Mouse (Mus musculus): ENCODE measurements around the gene Dglucy. TPM values are rescaled to one million over a fixed set of nuclear protein-coding genes. Genes with fewer than 3 reads are reported as not detected.
A peak's percentile ranks its signal among the peaks of the same experiment; 100 is the strongest.

Dglucy gene
- polyA plus RNA-seq, 1 experiment, result 0.48 TPM

DNA sequence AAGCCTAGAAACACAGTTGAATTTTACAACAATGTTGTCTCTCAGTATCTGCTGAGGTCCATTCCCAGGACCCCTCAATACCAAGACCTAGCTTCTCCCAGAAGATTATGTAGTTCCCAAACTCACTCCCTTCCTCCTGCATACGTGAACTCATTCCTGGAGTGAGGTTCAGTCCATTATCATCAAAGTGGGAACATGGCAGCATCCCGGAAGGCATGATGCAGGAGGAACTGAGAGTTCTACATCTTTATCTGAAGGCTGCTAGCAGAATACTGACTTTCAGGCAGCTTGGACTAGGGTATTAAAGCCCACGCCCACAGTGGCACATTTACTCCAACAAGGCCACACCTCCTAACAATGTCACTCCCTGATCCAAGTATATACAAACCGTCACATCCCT lies 64.3 kb downstream of the Dglucy start:
- Histone ChIP-seq H3K27me3 (ENCODE audit: control insufficient read depth, insufficient read depth, low read length, poor library complexity, severe bottlenecking) (no peaks in the 10 kb centered on the region), H3K36me3 (ENCODE audit: control insufficient read depth, insufficient read depth, low read length, poor library complexity, severe bottlenecking) (no peaks in the 10 kb centered on the region), H3K9me3 (replicated peaks; ENCODE audit: control insufficient read depth, insufficient read depth, low read length, poor library complexity, severe bottlenecking) (no peaks in the 10 kb centered on the region), H3K4me3 (ENCODE audit: low read depth, low read length) (no peak overlapping the region), H3K9ac (ENCODE audit: low read depth, poor library complexity, severe bottlenecking) (no peak overlapping the region), H3K4me1 (ENCODE audit: control insufficient read depth, insufficient read depth, low read length) (no peaks in the 10 kb centered on the region), H3K27ac (ENCODE audit: insufficient read depth, low read length) (no peak overlapping the region)
- TF ChIP-seq CTCF (IDR thresholded peaks at IDR 0.05; ENCODE audit: low read depth, low read length), result no peak
- TF ChIP-seq EP300 (IDR thresholded peaks at IDR 0.05; ENCODE audit: insufficient read depth, low read depth, low read length), result no peak
- no peak for TF ChIP-seq POLR2A (IDR thresholded peaks at IDR 0.05; ENCODE audit: insufficient read depth, low read length)

- H3K9me3 ChIP-seq (replicated peaks; ENCODE audit: control insufficient read depth, insufficient read depth, low read length, poor library complexity, severe bottlenecking), result no peaks in the 10 kb centered on the region
- H3K9ac ChIP-seq (ENCODE audit: low read depth, poor library complexity, severe bottlenecking), result no peak overlapping the region
- no peaks in the 10 kb centered on the region for H3K36me3 ChIP-seq (ENCODE audit: control insufficient read depth, insufficient read depth, low read length, poor library complexity, severe bottlenecking)
- H3K27me3 ChIP-seq (ENCODE audit: control insufficient read depth, insufficient read depth, low read length, poor library complexity, severe bottlenecking), result no peaks in the 10 kb centered on the region
- H3K4me3 ChIP-seq (ENCODE audit: low read depth, low read length), result no peak overlapping the region
- TF ChIP-seq POLR2A (IDR thresholded peaks at IDR 0.05; ENCODE audit: insufficient read depth, low read length) (no peak), EP300 (IDR thresholded peaks at IDR 0.05; ENCODE audit: insufficient read depth, low read depth, low read length) (no peak), CTCF (IDR thresholded peaks at IDR 0.05; ENCODE audit: low read depth, low read length) (no peak)
- H3K27ac ChIP-seq (ENCODE audit: insufficient read depth, low read length), result no peak overlapping the region
- H3K4me1 ChIP-seq (ENCODE audit: control insufficient read depth, insufficient read depth, low read length), result no peaks in the 10 kb centered on the region
These were observed 65.7 kb downstream of the Dglucy start for GRCm38 (mm10) chr12:100844546-100844945.

- TF ChIP-seq CTCF (IDR thresholded peaks at IDR 0.05; ENCODE audit: low read depth, low read length) (peak; percentile 1), POLR2A (IDR thresholded peaks at IDR 0.05; ENCODE audit: insufficient read depth, low read length) (no peak)
- Histone ChIP-seq H3K36me3 (ENCODE audit: control insufficient read depth, insufficient read depth, low read length, poor library complexity, severe bottlenecking) (no peaks in the 10 kb centered on the region), H3K9ac (ENCODE audit: low read depth, poor library complexity, severe bottlenecking) (no peak overlapping the region), H3K27me3 (ENCODE audit: control insufficient read depth, insufficient read depth, low read length, poor library complexity, severe bottlenecking) (no peaks in the 10 kb centered on the region), H3K4me1 (ENCODE audit: control insufficient read depth, insufficient read depth, low read length) (no peaks in the 10 kb centered on the region), H3K9me3 (replicated peaks; ENCODE audit: control insufficient read depth, insufficient read depth, low read length, poor library complexity, severe bottlenecking) (no peaks in the 10 kb centered on the region), H3K27ac (ENCODE audit: insufficient read depth, low read length) (no peak overlapping the region), H3K4me3 (ENCODE audit: low read depth, low read length) (no peak overlapping the region)
These were observed 67.0 kb downstream of the Dglucy start for GRCm38 (mm10) chr12:100845829-100846228.

- no peak overlapping the region for H3K4me3 ChIP-seq (ENCODE audit: low read depth, low read length)
- H3K9ac ChIP-seq (ENCODE audit: low read depth, poor library complexity, severe bottlenecking), result no peak overlapping the region
- H3K4me1 ChIP-seq (ENCODE audit: control insufficient read depth, insufficient read depth, low read length), result no peaks in the 10 kb centered on the region
- H3K27ac ChIP-seq (ENCODE audit: insufficient read depth, low read length), result no peak overlapping the region
- no peaks in the 10 kb centered on the region for H3K27me3 ChIP-seq (ENCODE audit: control insufficient read depth, insufficient read depth, low read length, poor library complexity, severe bottlenecking)
- no peaks in the 10 kb centered on the region for H3K9me3 ChIP-seq (replicated peaks; ENCODE audit: control insufficient read depth, insufficient read depth, low read length, poor library complexity, severe bottlenecking)
- TF ChIP-seq POLR2A (IDR thresholded peaks at IDR 0.05; ENCODE audit: insufficient read depth, low read length), result no peak
- no peak for TF ChIP-seq EP300 (IDR thresholded peaks at IDR 0.05; ENCODE audit: insufficient read depth, low read depth, low read length)
- no peaks in the 10 kb centered on the region for H3K36me3 ChIP-seq (ENCODE audit: control insufficient read depth, insufficient read depth, low read length, poor library complexity, severe bottlenecking)
These were observed 67.7 kb downstream of the Dglucy start for GRCm38 (mm10) chr12:100846566-100846965.

DNA sequence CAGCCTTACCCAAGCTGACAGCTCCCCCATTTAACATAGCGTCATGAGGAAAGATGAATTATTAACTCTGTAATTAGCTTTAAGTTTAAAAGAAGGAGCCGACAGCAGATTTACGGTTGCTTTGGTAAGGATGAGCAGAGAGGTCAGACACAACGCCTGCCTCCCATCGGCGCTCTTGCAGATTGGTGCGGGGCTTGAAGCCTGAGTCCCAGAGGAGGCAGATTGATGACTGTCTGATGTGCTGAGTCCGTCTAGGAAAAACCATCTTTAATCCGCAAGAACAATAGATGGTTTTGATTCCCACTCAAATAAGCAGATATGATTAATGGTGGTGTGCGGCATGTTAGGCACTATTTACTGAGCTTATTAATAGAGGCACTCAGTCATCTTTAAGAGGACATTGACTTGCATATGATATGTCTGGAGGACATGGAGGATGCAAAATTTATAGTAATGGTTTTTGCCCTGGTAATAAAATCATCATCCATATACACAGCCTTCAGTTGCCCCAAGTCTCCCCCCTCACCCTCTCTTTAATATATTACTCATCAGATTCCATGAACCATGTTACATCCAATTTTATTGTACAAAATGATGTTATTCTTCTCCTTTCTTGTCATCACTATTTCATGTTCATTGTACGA lies 68.7 kb downstream of the Dglucy start:
- no peak overlapping the region for H3K4me3 ChIP-seq (ENCODE audit: low read depth, low read length)
- H3K36me3 ChIP-seq (ENCODE audit: control insufficient read depth, insufficient read depth, low read length, poor library complexity, severe bottlenecking), result no peaks in the 10 kb centered on the region
- H3K27ac ChIP-seq (ENCODE audit: insufficient read depth, low read length), result no peak overlapping the region
- no peaks in the 10 kb centered on the region for H3K9me3 ChIP-seq (replicated peaks; ENCODE audit: control insufficient read depth, insufficient read depth, low read length, poor library complexity, severe bottlenecking)
- H3K9ac ChIP-seq (ENCODE audit: low read depth, poor library complexity, severe bottlenecking), result no peak overlapping the region
- no peaks in the 10 kb centered on the region for H3K27me3 ChIP-seq (ENCODE audit: control insufficient read depth, insufficient read depth, low read length, poor library complexity, severe bottlenecking)
- no peaks in the 10 kb centered on the region for H3K4me1 ChIP-seq (ENCODE audit: control insufficient read depth, insufficient read depth, low read length)
- TF ChIP-seq EP300 (IDR thresholded peaks at IDR 0.05; ENCODE audit: insufficient read depth, low read depth, low read length) (no peak), POLR2A (IDR thresholded peaks at IDR 0.05; ENCODE audit: insufficient read depth, low read length) (no peak), CTCF (IDR thresholded peaks at IDR 0.05; ENCODE audit: low read depth, low read length) (no peak)

GRCm38 (mm10) chr12:100849421-100850138 lies 70.7 kb downstream of the Dglucy start:
- H3K27ac ChIP-seq (ENCODE audit: insufficient read depth, low read length), result no peak overlapping the region
- H3K9me3 ChIP-seq (replicated peaks; ENCODE audit: control insufficient read depth, insufficient read depth, low read length, poor library complexity, severe bottlenecking), result no peaks in the 10 kb centered on the region
- no peaks in the 10 kb centered on the region for H3K4me1 ChIP-seq (ENCODE audit: control insufficient read depth, insufficient read depth, low read length)
- no peak for TF ChIP-seq POLR2A (IDR thresholded peaks at IDR 0.05; ENCODE audit: insufficient read depth, low read length)
- peak; percentile 49 for TF ChIP-seq CTCF (IDR thresholded peaks at IDR 0.05; ENCODE audit: low read depth, low read length)
- H3K36me3 ChIP-seq (ENCODE audit: control insufficient read depth, insufficient read depth, low read length, poor library complexity, severe bottlenecking), result no peaks in the 10 kb centered on the region
- H3K27me3 ChIP-seq (ENCODE audit: control insufficient read depth, insufficient read depth, low read length, poor library complexity, severe bottlenecking), result no peaks in the 10 kb centered on the region
- H3K9ac ChIP-seq (ENCODE audit: low read depth, poor library complexity, severe bottlenecking), result no peak overlapping the region
- no peak overlapping the region for H3K4me3 ChIP-seq (ENCODE audit: low read depth, low read length)

All from ES-Bruce4 (cell line).